Mouse (Mus musculus) leukemia stem cell, adult 10-12 weeks (primary cell): ENCODE results near the gene Lhfpl1. TPM values are rescaled to one million over a fixed set of nuclear protein-coding genes. Genes with fewer than 3 reads are reported as not detected.

Experiments
- polyA plus RNA-seq: library from polyadenylated mRNA; stranded (reverse); fragments of >175 nt; gene quantifications from 2 replicates; pipeline ENCODE4 v1.2.3, GENCODE M21; 2012; ENCODE audit warnings: low replicate concordance

Lhfpl1 gene
- polyA plus RNA-seq: not detected in 2 replicates

DNA sequence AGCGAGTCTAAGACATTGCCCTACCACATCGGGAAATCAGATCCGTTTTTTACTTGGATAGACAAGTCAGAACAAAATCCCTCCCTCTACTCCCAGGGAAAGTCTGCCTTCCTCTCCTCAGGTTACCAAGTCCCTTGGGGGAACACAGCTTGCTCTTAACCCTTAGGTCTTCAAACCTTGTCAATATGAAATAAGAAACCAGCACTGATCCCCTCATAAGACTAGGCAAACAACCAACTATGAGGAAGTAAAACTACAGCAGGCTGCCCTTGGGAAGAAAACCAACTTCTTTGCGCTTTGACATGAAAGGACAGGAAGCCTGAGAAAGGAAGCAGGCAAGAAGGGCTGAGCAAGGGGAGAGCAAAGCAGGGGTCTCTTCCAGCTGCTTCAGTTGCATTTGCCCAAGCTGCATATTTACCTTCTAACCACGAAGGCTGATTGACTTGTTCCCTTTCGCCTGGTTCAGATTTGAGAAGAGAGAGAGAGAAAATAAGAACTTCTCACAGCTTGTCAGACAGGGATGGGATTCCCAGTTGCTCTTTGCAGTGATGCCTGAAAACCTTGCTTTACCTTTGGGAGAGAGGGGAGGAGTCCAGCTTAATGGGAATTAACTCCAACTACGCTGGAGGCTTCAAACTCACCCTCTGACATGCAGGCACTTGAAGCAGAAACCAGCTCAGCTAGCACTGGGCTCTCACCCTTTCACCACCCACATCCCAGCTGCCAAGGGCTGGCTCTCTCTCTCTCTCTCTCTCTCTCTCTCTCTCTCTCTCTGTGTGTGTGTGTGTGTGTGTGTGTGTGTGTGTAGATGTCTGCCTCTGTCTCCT, at the start of gene Lhfpl1:
TSS of gene Lhfpl1 (minus strand) at position 713 of the 827 bp plus-strand sequence.

Other genes with a start within 250 kb of the Lhfpl1 start
- 0.76 and 0.81 TPM in 2 replicates for gene Amot, start 156.1 kb upstream of the Lhfpl1 start, polyA plus RNA-seq